ENCODE assay signal across 9 mouse cellular contexts in the genomic region with DNA sequence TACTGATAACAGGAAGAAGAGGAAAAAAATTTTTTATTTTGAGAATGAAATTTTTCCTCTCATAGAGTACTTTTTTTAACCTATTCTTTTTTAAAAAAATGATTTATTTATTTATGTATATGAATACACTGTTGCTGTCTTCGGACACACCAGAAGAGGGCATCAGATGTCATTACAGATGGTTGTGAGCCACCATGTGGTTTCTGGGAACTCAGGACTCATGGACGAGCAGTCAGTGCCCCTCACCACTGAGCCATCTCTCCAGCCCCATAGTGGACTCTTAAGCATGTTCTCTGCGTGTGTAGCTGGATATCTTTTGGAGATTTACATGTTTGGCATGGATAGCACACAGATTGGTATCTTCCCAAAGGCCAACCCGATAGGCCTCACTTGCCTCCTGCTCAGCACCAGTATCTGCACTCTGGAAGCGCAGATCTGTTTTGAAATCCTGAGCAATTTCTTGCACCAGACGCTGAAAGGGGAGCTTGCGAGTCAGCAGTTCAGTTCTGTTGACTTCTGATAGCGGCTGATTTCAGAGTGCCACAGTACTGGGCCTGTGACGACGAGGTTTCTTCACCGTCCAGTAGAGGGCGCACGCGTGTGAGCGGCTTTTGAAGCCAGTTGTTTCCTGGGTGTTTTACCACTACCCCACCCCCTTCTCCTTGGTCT. TPM values are rescaled to one million over a fixed set of nuclear protein-coding genes. Genes with fewer than 3 reads are reported as not detected.
DNase-seq lines count a peak whose midpoint lies in the region; ATAC-seq and TF ChIP-seq lines count a peak whose summit lies in the region.
"Had no signal": no experiment of that assay in that cellular context is flagged by ENCODE, and none has a peak within 500 bp of the region (broad histone marks: within the 10 kb centered on the region; RNA-seq: fewer than 3 reads in every experiment).

No protein-coding gene starts in this region.

- no peak for ATAC-seq in hindbrain, embryonic 11.5 days (ENCODE audit: low FRiP score)
- no peak for ATAC-seq in hindbrain, embryonic 12.5 days (ENCODE audit: low FRiP score)
- ATAC-seq in heart, postnatal 0 days (ENCODE audit: insufficient read depth, low read depth) = no peak
- peak; percentile 11; the same call in 1 of the 2 replicates for ATAC-seq in stomach, embryonic 15.5 days (ENCODE audit: insufficient read depth, low FRiP score, low read depth)

- no peak overlapping the region for H3K4me3 ChIP-seq in hindbrain, embryonic 11.5 days (ENCODE audit: low read depth, low read length)
- no peak overlapping the region for H3K4me3 ChIP-seq in hindbrain, embryonic 12.5 days
- no peak overlapping the region for H3K4me3 ChIP-seq in heart, postnatal 0 days (ENCODE audit: low read depth, low read length)
- H3K4me3 ChIP-seq in stomach, embryonic 15.5 days (replicated peaks) = no peak overlapping the region
- H3K4me3 ChIP-seq: neural tube, embryonic 12.5 days had no signal

- WGBS in hindbrain, embryonic 11.5 days = 33% methylated on average over 15 of the region's 15 CpGs
- 35% methylated on average over 15 of the region's 15 CpGs for WGBS in hindbrain, embryonic 12.5 days
- 27% methylated on average over 15 of the region's 15 CpGs for WGBS in heart, postnatal 0 days
- 29% methylated on average over 15 of the region's 15 CpGs for WGBS in stomach, embryonic 15.5 days

- no peak overlapping the region for H3K27ac ChIP-seq in hindbrain, embryonic 11.5 days (ENCODE audit: low read depth, low read length)
- no peak overlapping the region for H3K27ac ChIP-seq in hindbrain, embryonic 12.5 days
- H3K27ac ChIP-seq in heart, postnatal 0 days (ENCODE audit: low read depth) = peak overlapping the region; percentile 48; the same call in 1 of the 2 replicates
- H3K27ac ChIP-seq in stomach, embryonic 15.5 days = peak overlapping the region; percentile 32; the same call in 1 of the 2 replicates
- H3K27ac ChIP-seq: neural tube, embryonic 12.5 days had no signal

- intact Hi-C loops in left cerebral cortex, postnatal 36 days (cut with DNase I) = no loop called here

- H3K36me3 ChIP-seq in hindbrain, embryonic 11.5 days (ENCODE audit: control insufficient read depth, insufficient read depth, low read length) = no peaks in the 10 kb centered on the region
- H3K36me3 ChIP-seq in hindbrain, embryonic 12.5 days = peaks cover 15% of the 10 kb centered on the region; the same call in 1 of the 2 replicates
- 0 out of 2 replicates have a peak, but pooled peaks cover 4% of the 10 kb centered on the region for H3K36me3 ChIP-seq in heart, postnatal 0 days (replicated peaks; ENCODE audit: control insufficient read depth, insufficient read depth, low read length)
- 0 out of 2 replicates have a peak, but pooled peaks cover 7% of the 10 kb centered on the region for H3K36me3 ChIP-seq in stomach, embryonic 15.5 days

- peak; percentile 78 for DNase-seq in hindbrain, embryonic 11.5 days (ENCODE audit: low spot score)
- DNase-seq in WW6 (ENCODE audit: low read depth, low spot score) = peak; percentile 77
- DNase-seq in embryo, embryonic 11 days = peak; percentile 78
- peak; percentile 48 for DNase-seq in heart, postnatal 0 days (ENCODE audit: low spot score)
- DNase-seq in left cerebral cortex, postnatal 36 days (ENCODE audit: low spot score in 2 of 2) = peak; percentile 55 to 63
- DNase-seq in monocyte, adult 2 months (ENCODE audit: low read depth in 1 of 2, low spot score in 2 of 2) = peak; percentile 71 to 82

- H3K27me3 ChIP-seq in hindbrain, embryonic 11.5 days (ENCODE audit: control insufficient read depth, insufficient read depth, low read length) = no peaks in the 10 kb centered on the region
- no peaks in the 10 kb centered on the region for H3K27me3 ChIP-seq in hindbrain, embryonic 12.5 days
- H3K27me3 ChIP-seq in heart, postnatal 0 days (ENCODE audit: control insufficient read depth, insufficient read depth, low read length) = no peaks in the 10 kb centered on the region
- no peaks in the 10 kb centered on the region for H3K27me3 ChIP-seq in stomach, embryonic 15.5 days (replicated peaks)
- H3K27me3 ChIP-seq: neural tube, embryonic 12.5 days had no signal

- no peak for TF ChIP-seq EP300 in heart, postnatal 0 days (IDR thresholded peaks at IDR 0.05; ENCODE audit: low read depth)

- no peaks in the 10 kb centered on the region for H3K9me3 ChIP-seq in hindbrain, embryonic 11.5 days (ENCODE audit: control insufficient read depth, low read length)
- peaks cover 16% of the 10 kb centered on the region for H3K9me3 ChIP-seq in hindbrain, embryonic 12.5 days (replicated peaks)
- no peaks in the 10 kb centered on the region for H3K9me3 ChIP-seq in heart, postnatal 0 days (replicated peaks; ENCODE audit: control insufficient read depth, low read length)
- no peaks in the 10 kb centered on the region for H3K9me3 ChIP-seq in stomach, embryonic 15.5 days

- no peak overlapping the region for H3K9ac ChIP-seq in hindbrain, embryonic 11.5 days (ENCODE audit: low read depth, low read length)
- H3K9ac ChIP-seq in hindbrain, embryonic 12.5 days = no peak overlapping the region
- H3K9ac ChIP-seq in heart, postnatal 0 days (replicated peaks; ENCODE audit: low read depth, low read length) = no peak overlapping the region
- H3K9ac ChIP-seq in stomach, embryonic 15.5 days = no peak overlapping the region
- H3K9ac ChIP-seq: neural tube, embryonic 12.5 days had no signal

- H3K4me1 ChIP-seq in hindbrain, embryonic 11.5 days (replicated peaks; ENCODE audit: control insufficient read depth, insufficient read depth, low read length) = peaks cover 8% of the 10 kb centered on the region; the same call in 1 of the 2 replicates
- peaks cover 12% of the 10 kb centered on the region for H3K4me1 ChIP-seq in hindbrain, embryonic 12.5 days
- peaks cover 11% of the 10 kb centered on the region for H3K4me1 ChIP-seq in heart, postnatal 0 days (ENCODE audit: control insufficient read depth, insufficient read depth)
- H3K4me1 ChIP-seq in stomach, embryonic 15.5 days = 0 out of 2 replicates have a peak, but pooled peaks cover 10% of the 10 kb centered on the region

- TF ChIP-seq CTCF in heart, postnatal 0 days (IDR thresholded peaks at IDR 0.05; ENCODE audit: low read depth) = peak; percentile 69

- no peak overlapping the region for H3K4me2 ChIP-seq in hindbrain, embryonic 11.5 days (replicated peaks; ENCODE audit: low read depth, low read length)
- no peak overlapping the region for H3K4me2 ChIP-seq in hindbrain, embryonic 12.5 days (replicated peaks)
- H3K4me2 ChIP-seq in heart, postnatal 0 days (ENCODE audit: low read depth, low read length) = no peak overlapping the region
- no peak overlapping the region for H3K4me2 ChIP-seq in stomach, embryonic 15.5 days
- H3K4me2 ChIP-seq: neural tube, embryonic 12.5 days had no signal

RNA-seq across cellular contexts. Expression of a gene that starts 5.0 kb away (rescaled TPM):
- polyA plus RNA-seq in hindbrain, embryonic 11.5 days (2014; fragmentation: Nextera tagmentation; extraction: Ambion mirVana) = 179 and 198 TPM in 2 replicates
- polyA plus RNA-seq in hindbrain, embryonic 12.5 days (2016; fragmentation: Nextera tagmentation; extraction: Ambion mirVana) = 149 and 157 TPM in 2 replicates
- 44.7 and 87.7 TPM in 2 replicates for total RNA-seq in heart, postnatal 0 days (2014; rRNA removed; ENCODE audit: low replicate concordance)
- 210 and 217 TPM in 2 replicates for polyA plus RNA-seq in heart, postnatal 0 days (2015; fragmentation: Nextera tagmentation; extraction: Ambion mirVana)
- 10 to 100 TPM; 41.1 to 51.5 TPM for total RNA-seq in left cerebral cortex, postnatal 36 days (2021)
- polyA plus RNA-seq in stomach, embryonic 15.5 days (2015; fragmentation: Nextera tagmentation; extraction: Ambion mirVana) = 159 and 193 TPM in 2 replicates

RNA-seq across cellular contexts. Expression of a gene that starts 17.8 kb away (rescaled TPM):
- 0.11 and 0.13 TPM in 2 replicates for polyA plus RNA-seq in hindbrain, embryonic 11.5 days (2014; fragmentation: Nextera tagmentation; extraction: Ambion mirVana)
- polyA plus RNA-seq in hindbrain, embryonic 12.5 days (2016; fragmentation: Nextera tagmentation; extraction: Ambion mirVana) = 0.21 and 0.47 TPM in 2 replicates
- 5.0 TPM in 2 replicates for total RNA-seq in heart, postnatal 0 days (2014; rRNA removed; ENCODE audit: low replicate concordance)
- polyA plus RNA-seq in heart, postnatal 0 days (2015; fragmentation: Nextera tagmentation; extraction: Ambion mirVana) = 1.8 TPM in 2 replicates
- 1 to 10 TPM; 1.0 to 2.1 TPM for total RNA-seq in left cerebral cortex, postnatal 36 days (2021)
- 0.70 and 0.99 TPM in 2 replicates for polyA plus RNA-seq in stomach, embryonic 15.5 days (2015; fragmentation: Nextera tagmentation; extraction: Ambion mirVana)

Comparison
In these comparisons a context has a peak if more than half of its experiments do, and no peak if none do; other contexts are left out.
1. H3K27ac ChIP-seq: peak in heart, postnatal 0 days (single experiment) and stomach, embryonic 15.5 days (single experiment); none in hindbrain, embryonic 11.5 days (single experiment) and hindbrain, embryonic 12.5 days (single experiment).
2. Peak in every context shown above with its lines, with median percentiles within 50 percentile points of each other: DNase-seq.